Mouse (Mus musculus) neural tube, embryonic 14.5 days (tissue): ENCODE measurements at regions not wholly inside any gene's neighbourhood (a gene's known extent, or its start where the extent isn't known, plus 50 kb on each side); places are given as distances from the start of the nearest gene placed in this dataset.
"Not testable (repeated sequence)": the region's sequence is repeated elsewhere in the genome, so short reads cannot be mapped to it uniquely, and the experiment has no call there.

ENCODE experiments used
- ATAC-seq: fragments of 200-750 bp; cut with Nextera tagmentation; 2 replicates; pipeline ENCODE4 v1.8.0; 2017; ENCODE audit warnings: low read depth, mild to moderate bottlenecking, moderate TSS enrichment, moderate library complexity
- H3K27ac ChIP-seq: fragments of 300-500 bp; sonication (generic); 2 replicates; pipeline ENCODE4 v1.5.1; 2014; ENCODE audit warnings: low read depth, mild to moderate bottlenecking, control low read depth, low read length, moderate library complexity, mixed read lengths
- H3K27me3 ChIP-seq: fragments of 300-500 bp; sonication (generic); 2 replicates; pipeline ENCODE4 v1.6.1; 2014; ENCODE audit warnings: low read length; ENCODE audit not compliant: control insufficient read depth, insufficient read depth
- H3K36me3 ChIP-seq: fragments of 300-500 bp; sonication (generic); 2 replicates; pipeline ENCODE4 v1.6.1; 2014; ENCODE audit warnings: low read length, mixed read lengths; ENCODE audit not compliant: control insufficient read depth, insufficient read depth
- H3K4me1 ChIP-seq: fragments of 300-500 bp; sonication (generic); 2 replicates; pipeline ENCODE4 v1.6.1; 2014; ENCODE audit warnings: low read length; ENCODE audit not compliant: control insufficient read depth, insufficient read depth
- H3K4me2 ChIP-seq: fragments of 300-500 bp; sonication (generic); 2 replicates; pipeline ENCODE4 v1.6.1; 2014; ENCODE audit warnings: mild to moderate bottlenecking, low read depth, low read length, control low read depth
- H3K4me3 ChIP-seq: fragments of 300-500 bp; sonication (generic); 2 replicates; pipeline ENCODE4 v1.5.1; 2014; ENCODE audit warnings: low read depth, low read length, control low read depth, mixed read lengths
- H3K9ac ChIP-seq: fragments of 300-500 bp; sonication (generic); replicated peaks from 2 replicates; pipeline ENCODE4 v1.6.1; 2014; ENCODE audit warnings: low read depth, mild to moderate bottlenecking, control low read depth, low read length, mixed read lengths
- H3K9me3 ChIP-seq: fragments of 300-500 bp; sonication (generic); 2 replicates; pipeline ENCODE4 v1.6.1; 2016; ENCODE audit warnings: low read length; ENCODE audit not compliant: control insufficient read depth
- WGBS: fragments of 180-500 bp; shearing (Covaris S2); extraction: QIAGEN DNeasy Blood & Tissue Kit; methylation state at CpG from one replicate; pipeline ENCODE4 v1.1.7; 2014; 5-methylcytosine and 5-hydroxymethylcytosine counted together

- H3K27ac ChIP-seq = no peak overlapping the region
- no peaks in the 10 kb centered on the region for H3K4me1 ChIP-seq
- H3K4me3 ChIP-seq = no peak overlapping the region
- H3K36me3 ChIP-seq = no peaks in the 10 kb centered on the region
- WGBS = 72% methylated on average over 8 of the region's 8 CpGs
- no peak for ATAC-seq
- H3K4me2 ChIP-seq = no peak overlapping the region
- no peaks in the 10 kb centered on the region for H3K9me3 ChIP-seq
- no peaks in the 10 kb centered on the region for H3K27me3 ChIP-seq
- H3K9ac ChIP-seq = no peak overlapping the region
Measured at GRCm38 (mm10) chr12:104614240-104614639, 137.5 kb downstream of the Dicer1 start.

GRCm38 (mm10) chr12:104609767-104610166 lies 136.6 kb upstream of the Gsc start:
- no peak overlapping the region for H3K27ac ChIP-seq
- H3K4me2 ChIP-seq = no peak overlapping the region
- H3K27me3 ChIP-seq = no peaks in the 10 kb centered on the region
- H3K4me1 ChIP-seq = no peaks in the 10 kb centered on the region
- ATAC-seq = no peak
- no peak overlapping the region for H3K9ac ChIP-seq
- no peaks in the 10 kb centered on the region for H3K36me3 ChIP-seq
- no peak overlapping the region for H3K4me3 ChIP-seq
- 44% methylated on average over 19 of the region's 19 CpGs for WGBS
- no peaks in the 10 kb centered on the region for H3K9me3 ChIP-seq

- not testable (repeated sequence) for H3K4me3 ChIP-seq, H3K9ac ChIP-seq, H3K4me2 ChIP-seq, H3K9me3 ChIP-seq, H3K4me1 ChIP-seq, H3K36me3 ChIP-seq, H3K27ac ChIP-seq, ATAC-seq, H3K27me3 ChIP-seq
- 95% methylated on average over 3 of the region's 4 CpGs for WGBS
Measured at GRCm38 (mm10) chr12:104608956-104609355, 135.8 kb upstream of the Gsc start.

- H3K27me3 ChIP-seq = no peaks in the 10 kb centered on the region
- no peak overlapping the region for H3K27ac ChIP-seq
- H3K9ac ChIP-seq = no peak overlapping the region
- H3K9me3 ChIP-seq = no peaks in the 10 kb centered on the region
- ATAC-seq = no peak
- H3K36me3 ChIP-seq = no peaks in the 10 kb centered on the region
- no peaks in the 10 kb centered on the region for H3K4me1 ChIP-seq
- no peak overlapping the region for H3K4me2 ChIP-seq
- 81% methylated on average over 5 of the region's 5 CpGs for WGBS
- no peak overlapping the region for H3K4me3 ChIP-seq
Measured at GRCm38 (mm10) chr12:104607410-104607809, 134.3 kb upstream of the Gsc start.

GRCm38 (mm10) chr12:104605535-104606399 lies 132.6 kb upstream of the Gsc start:
- ATAC-seq = no peak
- no peak overlapping the region for H3K27ac ChIP-seq
- no peaks in the 10 kb centered on the region for H3K4me1 ChIP-seq
- H3K4me2 ChIP-seq = no peak overlapping the region
- 78% methylated on average over 24 of the region's 24 CpGs for WGBS
- no peaks in the 10 kb centered on the region for H3K9me3 ChIP-seq
- H3K4me3 ChIP-seq = no peak overlapping the region
- H3K36me3 ChIP-seq = no peaks in the 10 kb centered on the region
- H3K9ac ChIP-seq = no peak overlapping the region
- no peaks in the 10 kb centered on the region for H3K27me3 ChIP-seq

GRCm38 (mm10) chr12:104598056-104598455 lies 124.9 kb upstream of the Gsc start:
- no peak overlapping the region for H3K27ac ChIP-seq
- no peak overlapping the region for H3K4me3 ChIP-seq
- WGBS = 66% methylated on average over 2 of the region's 2 CpGs
- no peaks in the 10 kb centered on the region for H3K9me3 ChIP-seq
- H3K36me3 ChIP-seq = no peaks in the 10 kb centered on the region
- no peak overlapping the region for H3K9ac ChIP-seq
- ATAC-seq = no peak
- no peak overlapping the region for H3K4me2 ChIP-seq
- H3K4me1 ChIP-seq = peaks cover 9% of the 10 kb centered on the region
- H3K27me3 ChIP-seq = no peaks in the 10 kb centered on the region

- Histone ChIP-seq H3K4me1 (peaks cover 14% of the 10 kb centered on the region), H3K4me2 (peak overlapping the region; percentile 27; the same call in 1 of the 2 replicates), H3K9ac (no peak overlapping the region), H3K27ac (peak overlapping the region; percentile 44; the same call in 1 of the 2 replicates), H3K27me3 (no peaks in the 10 kb centered on the region), H3K9me3 (no peaks in the 10 kb centered on the region), H3K36me3 (no peaks in the 10 kb centered on the region), H3K4me3 (no peak overlapping the region)
- 18% methylated on average over 19 of the region's 19 CpGs for WGBS
- peak; percentile 80 for ATAC-seq
Measured at GRCm38 (mm10) chr12:104593526-104594155, 120.5 kb upstream of the Gsc start.

GRCm38 (mm10) chr12:104592791-104593525 lies 119.8 kb upstream of the Gsc start:
- Histone ChIP-seq H3K4me3 (no peak overlapping the region), H3K4me1 (peaks cover 14% of the 10 kb centered on the region), H3K27me3 (no peaks in the 10 kb centered on the region), H3K36me3 (no peaks in the 10 kb centered on the region), H3K4me2 (peak overlapping the region; percentile 27; the same call in 1 of the 2 replicates), H3K27ac (peak overlapping the region; percentile 44; the same call in 1 of the 2 replicates), H3K9ac (no peak overlapping the region), H3K9me3 (no peaks in the 10 kb centered on the region)
- 25% methylated on average over 21 of the region's 21 CpGs for WGBS
- ATAC-seq = peak; percentile 23; the same call in 1 of the 2 replicates
